Mouse (Mus musculus): ENCODE results near the gene Atp6v0a2. TPM values are rescaled to one million over a fixed set of nuclear protein-coding genes. Genes with fewer than 3 reads are reported as not detected.

Gene Atp6v0a2
- polyA plus RNA-seq, 1 experiment: 127 TPM

GRCm38 (mm10) chr5:124636139-124636538 lies 7.8 kb downstream of the Atp6v0a2 start:
- Histone ChIP-seq H3K4me1 (replicated peaks; ENCODE audit: control insufficient read depth, insufficient read depth, low read length) (peaks cover 59% of the 10 kb centered on the region), H3K27me3 (ENCODE audit: control insufficient read depth, insufficient read depth, low read length) (no peaks in the 10 kb centered on the region), H3K4me3 (ENCODE audit: control insufficient read depth, insufficient read depth, low read length) (no peak overlapping the region), H3K36me3 (ENCODE audit: control insufficient read depth, insufficient read depth, low read length) (peaks cover 41% of the 10 kb centered on the region), H3K27ac (ENCODE audit: control insufficient read depth, insufficient read depth, low read length) (peak overlapping the region; percentile 91)
- WGBS: 98% methylated on average over 3 of the region's 3 CpGs
- DNase-seq: no peak
- TF ChIP-seq POLR2A (IDR thresholded peaks at IDR 0.05; ENCODE audit: control insufficient read depth, extremely low read depth, insufficient read depth, low read length, poor library complexity) (no peak), CTCF (IDR thresholded peaks at IDR 0.05; ENCODE audit: borderline replicate concordance, control insufficient read depth, extremely low read depth, insufficient read depth, low read length, poor library complexity) (no peak)

DNA sequence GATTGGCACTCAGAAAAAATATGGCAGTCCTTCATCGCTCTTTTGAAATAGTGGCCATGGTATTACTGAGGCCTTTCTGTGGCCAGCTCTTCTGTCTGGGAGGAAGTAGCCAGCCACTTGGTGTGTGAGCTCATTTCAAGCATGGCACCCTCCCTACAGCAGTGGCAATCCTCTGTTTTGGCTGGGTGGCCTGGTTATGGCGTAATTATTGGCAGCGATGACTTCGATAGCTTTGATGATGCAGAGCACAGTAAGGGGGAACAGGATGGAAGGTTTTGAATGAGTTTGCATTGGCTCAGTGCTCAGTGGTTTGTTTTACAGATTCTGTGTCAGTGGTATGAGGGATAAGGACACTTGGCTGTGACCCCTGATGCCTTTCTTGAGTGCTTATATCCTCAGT lies 8.3 kb downstream of the Atp6v0a2 start:
- TF ChIP-seq POLR2A (IDR thresholded peaks at IDR 0.05; ENCODE audit: control insufficient read depth, extremely low read depth, insufficient read depth, low read length, poor library complexity) (no peak), CTCF (IDR thresholded peaks at IDR 0.05; ENCODE audit: borderline replicate concordance, control insufficient read depth, extremely low read depth, insufficient read depth, low read length, poor library complexity) (no peak)
- Histone ChIP-seq H3K4me3 (ENCODE audit: control insufficient read depth, insufficient read depth, low read length) (no peak overlapping the region), H3K27ac (ENCODE audit: control insufficient read depth, insufficient read depth, low read length) (peak overlapping the region; percentile 91), H3K4me1 (replicated peaks; ENCODE audit: control insufficient read depth, insufficient read depth, low read length) (peaks cover 54% of the 10 kb centered on the region), H3K27me3 (ENCODE audit: control insufficient read depth, insufficient read depth, low read length) (no peaks in the 10 kb centered on the region), H3K36me3 (ENCODE audit: control insufficient read depth, insufficient read depth, low read length) (peaks cover 47% of the 10 kb centered on the region)
- DNase-seq: no peak
- WGBS: 75% methylated on average over 4 of the region's 4 CpGs

DNA sequence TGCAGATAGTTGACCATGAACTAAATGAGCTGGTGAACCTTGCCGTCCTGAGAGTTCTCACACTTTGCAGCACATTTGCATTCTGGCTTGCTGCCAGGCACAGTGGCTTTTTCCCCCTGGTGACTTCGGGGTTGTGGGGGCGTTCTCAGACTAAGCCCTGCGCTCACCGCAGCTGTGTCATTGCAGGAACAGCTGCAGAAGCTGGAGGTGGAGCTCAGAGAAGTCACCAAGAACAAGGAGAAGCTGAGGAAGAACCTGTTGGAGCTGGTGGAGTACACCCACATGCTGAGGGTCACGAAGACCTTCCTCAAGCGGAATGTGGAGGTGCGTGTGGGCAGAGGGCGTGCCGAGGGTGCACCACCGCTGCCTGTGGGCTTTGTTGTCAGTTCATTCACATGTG lies 8.9 kb downstream of the Atp6v0a2 start:
- Histone ChIP-seq H3K36me3 (ENCODE audit: control insufficient read depth, insufficient read depth, low read length) (peaks cover 53% of the 10 kb centered on the region), H3K27ac (ENCODE audit: control insufficient read depth, insufficient read depth, low read length) (peak overlapping the region; percentile 91), H3K27me3 (ENCODE audit: control insufficient read depth, insufficient read depth, low read length) (no peaks in the 10 kb centered on the region), H3K4me1 (replicated peaks; ENCODE audit: control insufficient read depth, insufficient read depth, low read length) (peaks cover 49% of the 10 kb centered on the region), H3K4me3 (ENCODE audit: control insufficient read depth, insufficient read depth, low read length) (peak overlapping the region; percentile 35)
- 8% methylated on average over 11 of the region's 11 CpGs for WGBS
- TF ChIP-seq CTCF (IDR thresholded peaks at IDR 0.05; ENCODE audit: borderline replicate concordance, control insufficient read depth, extremely low read depth, insufficient read depth, low read length, poor library complexity) (0 out of 2 replicates have a peak, but pooled peaks have one; percentile 27), POLR2A (IDR thresholded peaks at IDR 0.05; ENCODE audit: control insufficient read depth, extremely low read depth, insufficient read depth, low read length, poor library complexity) (peak; percentile 50; the same call in 1 of the 2 replicates)
- peak; percentile 76 for DNase-seq

- H3K4me1 ChIP-seq (replicated peaks; ENCODE audit: control insufficient read depth, insufficient read depth, low read length): peaks cover 46% of the 10 kb centered on the region
- peaks cover 58% of the 10 kb centered on the region for H3K36me3 ChIP-seq (ENCODE audit: control insufficient read depth, insufficient read depth, low read length)
These were observed 9.5 kb downstream of the Atp6v0a2 start for GRCm38 (mm10) chr5:124637836-124638235.

DNA sequence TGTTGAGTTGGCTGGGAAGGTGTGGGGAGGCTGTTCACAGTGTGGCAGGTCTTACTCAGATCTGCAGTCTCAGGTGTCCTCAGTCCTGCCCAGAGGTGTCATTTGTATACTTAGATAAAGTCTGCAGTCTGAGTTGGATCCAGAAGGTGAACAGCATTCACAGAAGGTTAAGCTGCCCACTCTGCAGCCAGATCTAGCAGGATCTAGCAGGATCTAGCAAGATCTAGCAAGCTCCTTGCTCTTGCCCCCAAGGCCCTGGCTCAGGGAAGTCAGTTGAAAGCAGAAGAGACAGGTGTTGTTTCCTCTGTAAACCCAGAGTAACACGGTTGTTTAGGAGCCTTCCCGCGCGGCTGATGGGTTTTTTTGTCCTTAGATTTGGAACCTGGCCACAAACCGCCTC lies 85.4 kb downstream of the Atp6v0a2 start:
- 83% methylated on average over 5 of the region's 5 CpGs for whole genome bisulfite sequencing
- Histone ChIP-seq H3K27ac (ENCODE audit: control insufficient read depth, insufficient read depth, low read length) (no peak overlapping the region), H3K27me3 (ENCODE audit: control insufficient read depth, insufficient read depth, low read length) (no peaks in the 10 kb centered on the region), H3K4me1 (replicated peaks; ENCODE audit: control insufficient read depth, insufficient read depth, low read length) (no peaks in the 10 kb centered on the region), H3K4me3 (ENCODE audit: control insufficient read depth, insufficient read depth, low read length) (no peak overlapping the region), H3K36me3 (ENCODE audit: control insufficient read depth, insufficient read depth, low read length) (peaks cover 73% of the 10 kb centered on the region)
- DNase-seq: no peak
- TF ChIP-seq POLR2A (IDR thresholded peaks at IDR 0.05; ENCODE audit: control insufficient read depth, extremely low read depth, insufficient read depth, low read length, poor library complexity): no peak
- TF ChIP-seq CTCF (IDR thresholded peaks at IDR 0.05; ENCODE audit: borderline replicate concordance, control insufficient read depth, extremely low read depth, insufficient read depth, low read length, poor library complexity): no peak

More at GRCm38 (mm10) chr5:124637836-124638235, 9.5 kb downstream of the Atp6v0a2 start:
- Histone ChIP-seq H3K4me3 (ENCODE audit: control insufficient read depth, insufficient read depth, low read length) (peak overlapping the region; percentile 35), H3K27me3 (ENCODE audit: control insufficient read depth, insufficient read depth, low read length) (no peaks in the 10 kb centered on the region), H3K27ac (ENCODE audit: control insufficient read depth, insufficient read depth, low read length) (peak overlapping the region; percentile 91)
- TF ChIP-seq POLR2A (IDR thresholded peaks at IDR 0.05; ENCODE audit: control insufficient read depth, extremely low read depth, insufficient read depth, low read length, poor library complexity): no peak
- no peak for TF ChIP-seq CTCF (IDR thresholded peaks at IDR 0.05; ENCODE audit: borderline replicate concordance, control insufficient read depth, extremely low read depth, insufficient read depth, low read length, poor library complexity)
- 16% methylated on average over 13 of the region's 13 CpGs for WGBS
- DNase-seq: peak; percentile 49

DNA sequence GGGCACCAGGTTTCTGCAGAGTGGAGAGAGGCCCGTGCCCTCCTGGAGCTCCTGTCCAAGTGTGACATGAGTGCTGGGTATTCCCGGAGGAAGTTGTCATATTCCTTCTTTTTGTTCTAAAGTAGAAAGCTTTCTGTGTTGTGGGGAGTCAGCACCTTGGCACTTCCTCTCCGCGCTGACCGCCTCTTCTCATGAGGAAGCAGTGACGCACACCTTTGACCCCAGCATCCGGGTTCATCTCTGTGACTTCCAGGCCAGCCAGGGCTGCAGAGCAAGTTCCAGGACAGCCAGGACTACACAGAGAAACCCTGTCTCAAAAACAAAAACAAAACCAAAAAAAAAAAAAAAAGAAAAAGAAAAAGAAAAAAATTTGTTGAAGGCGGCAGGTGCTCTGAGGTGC lies 86.8 kb downstream of the Atp6v0a2 start:
- DNase-seq: no peak
- Histone ChIP-seq H3K4me1 (replicated peaks; ENCODE audit: control insufficient read depth, insufficient read depth, low read length) (no peaks in the 10 kb centered on the region), H3K27me3 (ENCODE audit: control insufficient read depth, insufficient read depth, low read length) (no peaks in the 10 kb centered on the region), H3K27ac (ENCODE audit: control insufficient read depth, insufficient read depth, low read length) (no peak overlapping the region), H3K36me3 (ENCODE audit: control insufficient read depth, insufficient read depth, low read length) (peaks cover 87% of the 10 kb centered on the region), H3K4me3 (ENCODE audit: control insufficient read depth, insufficient read depth, low read length) (no peak overlapping the region)
- WGBS: 90% methylated on average over 8 of the region's 8 CpGs
- TF ChIP-seq POLR2A (IDR thresholded peaks at IDR 0.05; ENCODE audit: control insufficient read depth, extremely low read depth, insufficient read depth, low read length, poor library complexity) (no peak), CTCF (IDR thresholded peaks at IDR 0.05; ENCODE audit: borderline replicate concordance, control insufficient read depth, extremely low read depth, insufficient read depth, low read length, poor library complexity) (no peak)

DNA sequence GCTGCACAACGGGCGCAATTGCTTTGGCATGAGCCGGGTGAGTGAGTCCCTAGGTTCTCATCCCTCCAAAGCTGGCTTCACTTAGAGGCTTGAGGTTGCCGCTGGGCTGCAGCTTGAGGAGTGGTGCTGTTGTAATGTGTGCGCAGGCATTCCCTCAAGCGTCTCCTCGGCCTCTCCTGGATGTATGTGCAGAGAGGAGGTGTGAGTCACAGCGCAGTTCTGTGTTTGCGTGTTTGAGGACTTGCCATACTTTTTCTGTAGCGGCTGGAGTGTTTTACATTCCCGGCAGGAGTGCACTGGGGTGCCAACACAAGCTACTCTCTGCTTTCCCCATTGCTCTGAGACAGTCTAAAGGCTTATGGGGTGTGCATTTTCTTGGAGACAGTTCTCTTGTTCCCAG lies 89.6 kb downstream of the Atp6v0a2 start:
- H3K27me3 ChIP-seq (ENCODE audit: control insufficient read depth, insufficient read depth, low read length): no peaks in the 10 kb centered on the region
- no peak overlapping the region for H3K27ac ChIP-seq (ENCODE audit: control insufficient read depth, insufficient read depth, low read length)
- H3K4me1 ChIP-seq (replicated peaks; ENCODE audit: control insufficient read depth, insufficient read depth, low read length): no peaks in the 10 kb centered on the region
- H3K4me3 ChIP-seq (ENCODE audit: control insufficient read depth, insufficient read depth, low read length): no peak overlapping the region
- H3K36me3 ChIP-seq (ENCODE audit: control insufficient read depth, insufficient read depth, low read length): peaks cover 87% of the 10 kb centered on the region
- DNase-seq: no peak
- no peak for TF ChIP-seq CTCF (IDR thresholded peaks at IDR 0.05; ENCODE audit: borderline replicate concordance, control insufficient read depth, extremely low read depth, insufficient read depth, low read length, poor library complexity)
- no peak for TF ChIP-seq POLR2A (IDR thresholded peaks at IDR 0.05; ENCODE audit: control insufficient read depth, extremely low read depth, insufficient read depth, low read length, poor library complexity)
- WGBS: 98% methylated on average over 11 of the region's 11 CpGs

Data from thymus, adult 2 months (tissue).